Mouse (Mus musculus): ENCODE measurements at regions not wholly inside any gene's neighbourhood (a gene's known extent, or its start where the extent isn't known, plus 50 kb on each side); places are given as distances from the start of the nearest gene placed in this dataset.
A peak's percentile ranks its signal among the peaks of the same experiment; 100 is the strongest.

DNA sequence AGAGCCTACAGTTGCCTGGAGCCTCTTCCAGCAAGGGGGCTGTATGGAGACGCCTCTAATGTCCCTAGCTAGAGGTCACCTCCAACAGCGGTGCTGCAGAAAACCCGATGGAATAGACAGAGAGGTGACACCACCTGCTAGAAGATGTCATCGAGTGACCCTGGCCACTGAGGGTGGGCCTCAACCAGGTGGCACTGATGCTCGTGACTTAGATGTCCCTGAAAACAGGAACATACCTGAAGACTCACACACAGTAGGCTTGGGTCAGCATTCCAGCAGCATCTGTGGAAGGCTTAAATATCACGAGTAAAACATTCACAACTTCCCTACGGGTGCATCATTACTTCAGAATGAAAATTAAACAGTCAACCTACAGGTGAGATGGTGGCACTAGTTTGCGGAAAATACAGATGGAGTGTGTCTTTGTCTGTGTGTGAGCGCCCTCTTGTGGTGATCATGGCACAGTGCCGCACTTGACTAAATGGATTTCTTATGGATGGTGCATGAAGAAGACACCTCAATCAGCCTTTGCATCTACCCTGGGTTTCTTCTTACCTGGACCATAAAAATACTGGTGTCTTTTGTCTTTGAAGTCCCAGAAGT is 86.2 kb upstream of the Smad3 start:
- TF ChIP-seq CTCF (IDR thresholded peaks at IDR 0.05; ENCODE audit: low read depth) (peak; percentile 93), EP300 (IDR thresholded peaks at IDR 0.05; ENCODE audit: low read depth) (no peak)

Measured in liver, embryonic 14.5 days (tissue).